Mouse (Mus musculus) stomach, postnatal 0 days (tissue): Measurements from ENCODE around the gene Fgfr1op2.
A peak's percentile ranks its signal among the peaks of the same experiment; 100 is the strongest.

ENCODE experiments used
- CTCF ChIP-seq: IDR thresholded peaks from 2 replicates; pipeline ENCODE4 v1.5.1; 2016; ENCODE audit warnings: antibody characterized with exemption, low read depth, mild to moderate bottlenecking, moderate library complexity
- EP300 ChIP-seq: optimal IDR thresholded peaks from 2 replicates; pipeline ENCODE3; 2016; ENCODE audit warnings: antibody characterized with exemption

GRCm38 (mm10) chr6:146634015-146634722 lies 57.2 kb downstream of the Fgfr1op2 start:
- TF ChIP-seq CTCF: peak; percentile 44; the same call in 1 of the 2 replicates
- no peak for TF ChIP-seq EP300
